Mouse (Mus musculus) kidney, embryonic 15.5 days (tissue): ENCODE results near the gene Tnks2. TPM values are rescaled to one million over a fixed set of nuclear protein-coding genes. Genes with fewer than 3 reads are reported as not detected.

ENCODE experiments used
- ATAC-seq: fragments of 200-750 bp; cut with Nextera tagmentation; replicated peaks from 2 replicates; pipeline ENCODE4 v1.8.0; 2017; ENCODE audit warnings: moderate TSS enrichment; ENCODE audit not compliant: low FRiP score
- H3K27ac ChIP-seq: fragments of 300-500 bp; sonication (generic); 2 replicates; pipeline ENCODE4 v1.5.1; 2015; ENCODE audit warnings: mild to moderate bottlenecking, inconsistent platforms
- H3K27me3 ChIP-seq: fragments of 300-500 bp; sonication (generic); 2 replicates; pipeline ENCODE4 v1.6.1; 2015; ENCODE audit warnings: inconsistent platforms
- H3K36me3 ChIP-seq: fragments of 300-500 bp; sonication (generic); 2 replicates; pipeline ENCODE4 v1.6.1; 2015; ENCODE audit warnings: inconsistent platforms
- H3K4me1 ChIP-seq: fragments of 300-500 bp; sonication (generic); 2 replicates; pipeline ENCODE4 v1.6.1; 2015; ENCODE audit warnings: inconsistent platforms
- H3K4me2 ChIP-seq: fragments of 300-500 bp; sonication (generic); 2 replicates; pipeline ENCODE4 v1.6.1; 2015; ENCODE audit warnings: moderate library complexity, mild to moderate bottlenecking, inconsistent platforms
- H3K4me3 ChIP-seq: fragments of 300-500 bp; sonication (generic); replicated peaks from 2 replicates; pipeline ENCODE4 v1.5.1; 2015; ENCODE audit warnings: mild to moderate bottlenecking, inconsistent platforms
- H3K9ac ChIP-seq: fragments of 300-500 bp; sonication (generic); 2 replicates; pipeline ENCODE4 v1.6.1; 2015; ENCODE audit warnings: mild to moderate bottlenecking, inconsistent platforms
- H3K9me3 ChIP-seq: fragments of 300-500 bp; sonication (generic); replicated peaks from 2 replicates; pipeline ENCODE4 v1.6.1; 2016; ENCODE audit warnings: inconsistent platforms
- WGBS: fragments of 180-500 bp; shearing (Covaris S2); methylation state at CpG from one replicate; pipeline ENCODE4 v1.1.7; 2015; ENCODE audit warnings: mixed read lengths; 5-methylcytosine and 5-hydroxymethylcytosine counted together
- polyA plus RNA-seq: library from polyadenylated mRNA; unstranded; fragments of >200 nt; fragmentation: Nextera tagmentation; extraction: Ambion mirVana; gene quantifications from 2 replicates; pipeline ENCODE4 v1.2.1, GENCODE M21; 2015

Tnks2 gene
- polyA plus RNA-seq, 1 experiment from 2014 or later = 53.1 TPM

DNA sequence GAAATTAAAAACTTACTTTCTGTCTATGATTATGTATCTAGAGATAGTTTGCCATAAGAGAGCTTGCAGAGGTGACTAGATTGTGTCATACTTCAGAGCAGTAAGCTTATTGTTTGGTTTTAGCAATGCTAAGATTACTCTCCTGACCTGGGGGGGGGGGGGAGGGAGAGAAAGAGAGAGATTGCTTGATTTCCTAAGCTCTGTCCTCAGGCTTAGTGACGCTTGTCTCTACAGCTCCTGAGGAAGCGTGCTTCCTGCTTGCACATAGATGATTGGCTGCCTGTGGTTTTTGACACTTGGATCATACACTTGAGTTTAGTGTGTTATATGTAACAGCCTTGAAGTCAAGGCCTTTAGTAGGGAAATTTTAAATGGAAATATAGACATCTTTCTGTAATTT lies 40.6 kb downstream of the Tnks2 start:
- Histone ChIP-seq H3K9ac (no peak overlapping the region), H3K36me3 (peaks cover 86% of the 10 kb centered on the region), H3K27ac (no peak overlapping the region), H3K4me2 (no peak overlapping the region), H3K27me3 (no peaks in the 10 kb centered on the region), H3K4me1 (no peaks in the 10 kb centered on the region), H3K9me3 (no peaks in the 10 kb centered on the region), H3K4me3 (no peak overlapping the region)
- no peak for ATAC-seq
- WGBS = 91% methylated on average over 2 of the region's 2 CpGs

DNA sequence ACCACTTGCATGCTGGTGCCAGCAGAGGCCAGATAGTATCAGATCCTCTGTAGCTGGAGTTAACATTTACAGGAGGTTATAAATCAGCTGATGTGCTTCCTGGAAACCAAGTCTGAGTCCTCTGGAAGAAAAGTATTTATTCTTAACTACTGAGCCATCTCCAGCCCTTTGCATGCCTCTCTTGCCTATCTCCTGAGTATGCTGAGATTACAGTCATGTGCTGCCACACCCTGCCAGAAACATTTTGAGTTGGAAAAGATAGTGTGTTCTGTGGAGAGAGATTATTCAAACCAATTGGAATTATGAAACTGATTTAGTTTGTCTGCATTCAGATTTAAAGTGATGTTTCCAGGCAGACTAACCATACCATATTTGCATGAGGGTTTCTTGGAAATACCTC lies 43.3 kb downstream of the Tnks2 start:
- H3K27ac ChIP-seq = no peak overlapping the region
- ATAC-seq = no peak
- no peak overlapping the region for H3K9ac ChIP-seq

DNA sequence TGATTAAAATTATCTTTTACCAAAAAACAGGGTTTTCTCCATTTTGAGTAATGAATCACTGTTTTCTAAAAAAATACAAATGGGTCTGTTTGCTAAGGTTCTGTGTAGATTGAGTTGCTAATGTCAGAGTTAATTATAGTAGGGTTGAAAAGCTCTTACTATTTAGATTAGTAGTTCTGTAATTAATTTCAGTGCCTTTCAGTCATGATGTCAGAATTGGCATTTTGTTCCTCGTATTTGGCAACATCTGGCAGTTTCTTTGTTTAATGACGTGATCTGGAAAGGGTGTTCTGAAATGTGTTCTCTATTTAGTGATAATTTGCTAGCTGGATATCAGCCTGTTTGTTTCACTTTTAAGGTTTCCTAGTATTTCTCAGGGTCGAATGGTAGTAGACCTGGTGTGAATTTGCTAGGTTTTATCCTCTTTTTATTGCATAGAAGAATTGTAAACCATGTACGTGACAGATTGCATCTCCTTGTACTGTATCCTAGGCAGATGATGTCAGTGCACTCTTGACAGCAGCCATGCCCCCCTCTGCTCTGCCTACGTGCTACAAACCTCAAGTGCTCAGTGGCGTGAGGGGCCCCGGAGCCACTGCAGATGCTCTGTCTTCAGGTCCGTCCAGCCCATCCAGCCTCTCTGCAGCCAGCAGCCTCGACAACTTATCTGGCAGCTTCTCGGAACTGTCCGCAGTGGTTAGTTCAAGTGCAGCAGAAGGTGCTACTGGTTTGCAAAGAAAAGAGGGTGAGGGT lies 44.9 kb downstream of the Tnks2 start:
- 86% methylated on average over 11 of the region's 11 CpGs for WGBS
- Histone ChIP-seq H3K36me3 (peaks cover 94% of the 10 kb centered on the region), H3K9me3 (no peaks in the 10 kb centered on the region)

More for the DNA sequence above, 43.3 kb downstream of the Tnks2 start:
- no peaks in the 10 kb centered on the region for H3K27me3 ChIP-seq
- no peaks in the 10 kb centered on the region for H3K9me3 ChIP-seq
- H3K4me1 ChIP-seq = no peaks in the 10 kb centered on the region
- H3K36me3 ChIP-seq = peaks cover 92% of the 10 kb centered on the region
- no peak overlapping the region for H3K4me2 ChIP-seq
- no peak overlapping the region for H3K4me3 ChIP-seq

DNA sequence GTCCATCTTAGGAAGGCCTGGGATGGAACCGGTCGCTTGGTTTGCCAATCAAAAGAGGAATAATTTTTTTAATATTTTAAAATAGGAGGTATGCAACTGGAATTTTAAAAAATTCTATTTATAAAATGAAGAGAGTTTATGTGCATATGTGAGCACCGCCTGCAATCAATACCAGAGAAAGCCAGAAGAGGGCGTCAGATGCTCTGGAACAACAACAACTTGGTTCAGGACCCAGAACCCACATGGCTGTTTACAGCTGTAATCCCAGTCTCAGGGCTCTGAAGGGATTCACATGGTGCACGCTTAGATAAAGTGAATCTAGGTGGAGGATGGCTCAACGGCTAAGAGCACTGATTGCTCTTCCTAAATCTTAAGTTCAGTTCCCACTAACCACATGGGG lies 49.1 kb downstream of the Tnks2 start:
- Histone ChIP-seq H3K9me3 (no peaks in the 10 kb centered on the region), H3K4me2 (no peak overlapping the region), H3K27me3 (no peaks in the 10 kb centered on the region), H3K36me3 (peaks cover 98% of the 10 kb centered on the region), H3K4me1 (no peaks in the 10 kb centered on the region), H3K9ac (no peak overlapping the region), H3K27ac (no peak overlapping the region), H3K4me3 (no peak overlapping the region)
- 86% methylated on average over 6 of the region's 6 CpGs for WGBS
- ATAC-seq = no peak

More for the DNA sequence above, 44.9 kb downstream of the Tnks2 start:
- H3K4me3 ChIP-seq = no peak overlapping the region
- H3K9ac ChIP-seq = no peak overlapping the region
- no peak overlapping the region for H3K27ac ChIP-seq
- H3K4me1 ChIP-seq = no peaks in the 10 kb centered on the region
- H3K4me2 ChIP-seq = no peak overlapping the region
- no peak for ATAC-seq
- H3K27me3 ChIP-seq = no peaks in the 10 kb centered on the region

DNA sequence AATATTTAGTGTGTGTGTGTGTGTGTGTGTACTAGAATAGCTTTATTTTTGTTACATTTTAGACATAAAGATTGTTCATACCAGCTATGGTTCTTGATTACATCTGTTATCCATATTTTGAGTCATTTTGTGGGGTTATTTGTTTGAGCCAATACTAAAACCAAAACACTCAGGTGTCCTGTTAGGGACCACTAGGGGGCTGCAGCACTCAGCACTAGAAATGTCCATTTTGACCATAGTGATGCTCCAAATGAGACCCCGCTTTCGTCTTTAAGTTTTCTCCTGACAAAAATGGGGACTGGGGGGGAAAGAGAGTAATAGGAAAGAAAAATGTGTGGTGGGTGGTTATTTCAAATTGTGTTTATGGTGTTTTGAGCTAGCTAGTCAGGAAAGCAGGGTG lies 52.3 kb downstream of the Tnks2 start:
- no peaks in the 10 kb centered on the region for H3K9me3 ChIP-seq
- no peak overlapping the region for H3K9ac ChIP-seq
- H3K27me3 ChIP-seq = no peaks in the 10 kb centered on the region
- no peak overlapping the region for H3K4me3 ChIP-seq
- H3K4me1 ChIP-seq = no peaks in the 10 kb centered on the region
- WGBS = 84% methylated on average over 2 of the region's 2 CpGs
- no peak overlapping the region for H3K27ac ChIP-seq
- no peak for ATAC-seq
- H3K36me3 ChIP-seq = peaks cover 99% of the 10 kb centered on the region
- no peak overlapping the region for H3K4me2 ChIP-seq

DNA sequence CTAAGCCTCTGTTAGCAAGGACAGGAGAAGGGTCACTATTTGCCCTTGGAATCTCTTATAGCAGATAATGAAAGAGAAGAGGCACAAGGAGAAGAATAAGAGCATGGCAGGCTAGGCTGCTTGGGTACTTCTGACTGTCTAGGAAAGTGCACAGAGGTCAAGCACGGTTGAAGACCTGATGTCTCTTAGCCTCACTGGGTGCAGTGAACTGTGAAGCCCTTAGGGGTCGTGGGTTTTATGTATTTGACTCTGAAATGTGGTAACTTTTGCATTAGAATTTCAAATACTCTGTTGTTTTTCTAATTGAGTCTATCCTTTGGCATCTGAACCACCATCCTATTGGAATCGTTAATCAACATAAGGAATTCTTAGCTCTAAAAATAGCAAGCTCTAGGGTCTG lies 53.7 kb downstream of the Tnks2 start:
- Histone ChIP-seq H3K27ac (no peak overlapping the region), H3K4me1 (no peaks in the 10 kb centered on the region), H3K27me3 (no peaks in the 10 kb centered on the region), H3K9me3 (no peaks in the 10 kb centered on the region), H3K36me3 (peaks cover 99% of the 10 kb centered on the region), H3K9ac (no peak overlapping the region), H3K4me3 (no peak overlapping the region), H3K4me2 (no peak overlapping the region)
- 70% methylated on average over 3 of the region's 3 CpGs for WGBS
- ATAC-seq = no peak

DNA sequence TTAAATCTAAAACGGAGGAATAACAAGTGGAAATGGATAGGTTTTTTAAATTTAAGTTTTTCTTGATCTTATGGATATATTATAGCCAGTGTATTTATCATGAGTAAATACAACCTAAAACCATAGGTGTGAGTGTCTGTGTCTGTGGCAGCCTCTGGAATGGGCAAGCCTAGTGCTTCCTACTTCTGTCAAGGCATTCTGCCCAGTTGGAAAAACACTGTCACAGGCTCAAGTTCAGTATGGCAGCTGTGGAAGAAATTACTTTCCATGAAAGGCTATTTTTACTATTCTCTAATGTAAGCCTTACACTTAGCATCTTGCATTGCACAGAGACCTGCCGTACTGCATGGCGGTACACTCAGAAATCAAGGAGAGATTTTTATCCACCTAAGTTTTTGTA lies 57.7 kb downstream of the Tnks2 start:
- Histone ChIP-seq H3K4me3 (no peak overlapping the region), H3K9ac (no peak overlapping the region), H3K4me2 (no peak overlapping the region), H3K4me1 (peaks cover 2% of the 10 kb centered on the region; the same call in 1 of the 2 replicates), H3K27me3 (no peaks in the 10 kb centered on the region), H3K9me3 (no peaks in the 10 kb centered on the region), H3K36me3 (peaks cover 79% of the 10 kb centered on the region), H3K27ac (no peak overlapping the region)
- 92% methylated on average over 3 of the region's 3 CpGs for WGBS
- no peak for ATAC-seq

DNA sequence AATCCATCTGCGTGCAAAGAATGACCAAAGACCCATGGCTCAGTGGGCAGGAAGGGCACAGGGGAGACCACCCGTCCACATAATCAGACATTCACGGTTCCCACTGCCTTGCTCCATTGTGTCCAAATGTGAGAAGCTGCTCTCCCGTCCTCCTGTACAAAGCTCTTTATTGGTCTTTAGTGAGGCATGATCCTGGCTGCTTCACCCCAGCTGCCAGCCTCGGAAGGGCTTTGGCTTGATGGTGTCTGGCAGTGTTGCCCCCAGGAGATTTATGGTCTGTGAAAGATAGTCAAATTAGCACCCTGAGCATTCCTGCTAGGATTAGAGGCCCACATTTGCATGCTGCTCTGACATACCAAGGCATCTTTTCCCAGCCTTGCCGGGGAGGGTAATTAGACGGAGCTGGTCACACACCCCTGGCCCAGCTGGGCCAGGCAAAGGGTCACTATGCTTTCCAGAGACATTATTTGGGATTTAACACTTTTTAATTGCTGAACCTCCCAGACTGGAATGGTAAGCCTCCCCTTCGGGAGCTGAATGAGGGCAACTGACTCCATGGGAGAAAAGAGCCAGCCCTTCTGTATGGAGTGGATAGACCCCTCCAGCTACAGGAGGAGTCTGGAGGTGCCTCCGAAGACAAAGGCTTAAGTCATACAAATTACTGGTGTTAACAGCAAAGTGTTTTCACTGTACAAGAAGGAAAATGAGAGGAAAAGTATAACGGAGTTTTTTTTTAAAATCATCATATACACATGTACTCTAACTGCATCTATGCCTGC lies 62.9 kb downstream of the Tnks2 start:
- no peak; the same call in 1 of the 2 replicates for ATAC-seq
- 17% methylated on average over 10 of the region's 10 CpGs for WGBS
- no peaks in the 10 kb centered on the region for H3K27me3 ChIP-seq

DNA sequence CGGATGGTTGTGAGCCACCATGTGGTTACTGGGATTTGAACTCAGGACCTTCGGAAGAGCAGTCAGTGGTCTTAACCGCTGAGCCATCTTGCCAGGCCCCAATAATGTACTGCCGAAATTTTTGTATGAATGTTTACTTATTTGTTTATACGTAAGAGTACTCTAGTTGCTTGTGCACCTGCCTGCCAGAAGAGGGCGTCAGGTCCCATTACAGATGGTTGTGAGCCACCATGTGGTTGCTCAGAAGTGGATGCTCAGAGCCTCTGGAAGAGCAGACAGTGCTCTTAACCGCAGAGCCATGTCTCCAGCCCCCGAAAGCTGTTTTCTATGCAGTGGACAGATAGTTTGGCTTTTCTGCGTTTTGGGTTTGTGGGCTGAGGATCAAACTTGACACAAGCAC lies 63.7 kb downstream of the Tnks2 start:
- H3K27ac ChIP-seq = no peak overlapping the region
- no peak overlapping the region for H3K9ac ChIP-seq
- peaks cover 7% of the 10 kb centered on the region; the same call in 1 of the 2 replicates for H3K4me1 ChIP-seq
- ATAC-seq = no peak
- peaks cover 20% of the 10 kb centered on the region for H3K36me3 ChIP-seq
- H3K9me3 ChIP-seq = no peaks in the 10 kb centered on the region
- WGBS = 48% methylated on average over 9 of the region's 9 CpGs
- H3K27me3 ChIP-seq = no peaks in the 10 kb centered on the region
- H3K4me3 ChIP-seq = no peak overlapping the region
- H3K4me2 ChIP-seq = no peak overlapping the region

More for the DNA sequence above, 62.9 kb downstream of the Tnks2 start:
- Histone ChIP-seq H3K4me3 (no peak overlapping the region), H3K27ac (no peak overlapping the region; the same call in 1 of the 2 replicates), H3K9me3 (no peaks in the 10 kb centered on the region), H3K9ac (no peak overlapping the region), H3K36me3 (peaks cover 28% of the 10 kb centered on the region), H3K4me1 (peaks cover 7% of the 10 kb centered on the region; the same call in 1 of the 2 replicates), H3K4me2 (no peak overlapping the region)

DNA sequence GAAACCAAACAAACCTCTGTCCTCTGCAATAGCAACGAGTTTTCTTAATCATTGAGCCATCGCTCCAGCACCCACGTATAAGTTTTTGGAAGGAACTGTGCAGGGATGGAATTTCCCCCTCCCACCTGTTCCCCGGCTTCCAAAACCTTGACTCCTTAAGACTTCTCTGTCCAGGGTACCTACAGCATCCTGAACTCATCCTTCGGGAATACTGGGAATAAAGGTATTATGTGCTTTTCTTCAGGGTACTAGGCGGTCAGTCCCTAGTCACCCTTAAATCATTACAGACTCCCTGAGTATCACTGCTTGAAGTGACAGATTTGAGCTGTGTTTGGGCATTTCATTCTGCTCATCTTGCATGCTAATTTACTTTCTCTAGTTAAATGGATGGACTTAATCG lies 69.3 kb downstream of the Tnks2 start:
- H3K27ac ChIP-seq = no peak overlapping the region
- H3K36me3 ChIP-seq = no peaks in the 10 kb centered on the region
- H3K9ac ChIP-seq = no peak overlapping the region
- H3K4me3 ChIP-seq = peak overlapping the region; percentile 61; the same call in 1 of the 2 replicates
- H3K27me3 ChIP-seq = no peaks in the 10 kb centered on the region
- WGBS = 39% methylated on average over 7 of the region's 7 CpGs
- no peak for ATAC-seq
- no peaks in the 10 kb centered on the region for H3K9me3 ChIP-seq
- peak overlapping the region; percentile 93 for H3K4me2 ChIP-seq
- peaks cover 10% of the 10 kb centered on the region; the same call in 1 of the 2 replicates for H3K4me1 ChIP-seq

DNA sequence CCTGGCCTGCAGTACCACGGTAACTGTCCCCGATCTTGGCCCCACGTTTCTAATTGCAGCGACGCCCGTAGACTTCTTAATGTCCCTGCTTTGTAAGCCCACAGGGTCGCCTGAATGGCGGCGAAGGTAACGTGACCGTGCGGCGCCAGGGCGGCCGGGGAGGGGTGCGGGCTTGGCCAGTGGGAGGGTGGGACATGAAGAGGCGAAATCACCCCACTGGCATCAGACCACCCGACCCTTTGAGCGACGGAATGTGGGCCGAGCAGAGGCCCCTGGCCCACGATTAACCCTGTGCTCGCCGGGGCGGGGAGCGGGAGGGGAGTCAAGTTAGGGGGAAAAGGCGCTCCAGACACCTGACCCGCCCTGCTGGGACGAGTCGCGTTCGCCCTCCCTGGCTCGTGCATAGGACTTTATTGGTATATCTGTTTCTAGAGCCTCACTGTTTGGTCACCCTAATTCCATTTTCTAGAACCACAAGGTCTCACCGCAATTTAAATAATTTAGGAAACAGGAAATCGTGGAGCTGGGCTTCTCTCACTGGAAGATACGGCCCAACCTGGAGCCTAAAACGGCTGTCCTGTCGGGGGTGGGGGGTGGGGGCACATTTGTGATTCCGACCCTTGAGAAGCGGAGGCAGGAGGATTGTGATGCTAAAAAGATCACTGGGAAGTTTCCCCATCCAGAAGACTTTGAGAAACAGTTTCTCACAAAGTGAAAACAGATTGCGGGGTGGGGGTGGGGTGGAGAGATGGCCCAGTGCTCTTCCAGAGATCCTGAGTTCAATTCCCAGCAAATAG lies 70.4 kb downstream of the Tnks2 start:
- Histone ChIP-seq H3K9ac (peak overlapping the region; percentile 53), H3K27me3 (no peaks in the 10 kb centered on the region), H3K4me2 (peak overlapping the region; percentile 93), H3K4me1 (peaks cover 10% of the 10 kb centered on the region; the same call in 1 of the 2 replicates), H3K9me3 (no peaks in the 10 kb centered on the region), H3K36me3 (no peaks in the 10 kb centered on the region), H3K4me3 (peak overlapping the region; percentile 61), H3K27ac (no peak overlapping the region)
- peak; percentile 88 for ATAC-seq
- WGBS = 3% methylated on average over 41 of the region's 41 CpGs

DNA sequence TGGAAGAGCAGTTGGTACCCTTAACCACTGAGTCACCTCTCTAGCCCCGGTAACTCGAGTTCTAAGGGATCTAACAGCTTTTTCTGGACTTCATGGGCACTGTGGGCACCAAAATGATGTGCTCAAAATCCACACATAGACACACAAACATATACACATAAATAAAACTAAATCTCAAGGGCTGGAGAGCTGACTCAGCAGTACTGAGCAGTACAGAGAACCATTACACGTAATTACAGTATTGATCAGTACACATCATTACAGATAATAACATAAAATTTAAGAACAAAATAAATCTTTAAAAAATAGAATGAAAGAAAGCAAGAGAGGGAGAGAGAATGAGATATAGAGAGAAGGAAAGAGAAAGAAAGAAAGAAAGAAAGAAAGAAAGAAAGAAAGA lies 75.1 kb downstream of the Tnks2 start:
- Histone ChIP-seq H3K4me2 (no peak overlapping the region), H3K36me3 (no peaks in the 10 kb centered on the region), H3K4me3 (no peak overlapping the region), H3K9ac (no peak overlapping the region), H3K27ac (no peak overlapping the region), H3K4me1 (peaks cover 5% of the 10 kb centered on the region; the same call in 1 of the 2 replicates), H3K27me3 (no peaks in the 10 kb centered on the region), H3K9me3 (no peaks in the 10 kb centered on the region)
- 80% methylated on average over 3 of the region's 3 CpGs for WGBS
- no peak for ATAC-seq
